Mouse (Mus musculus): ENCODE measurements around the gene Layn. TPM values are rescaled to one million over a fixed set of nuclear protein-coding genes. Genes with fewer than 3 reads are reported as not detected.

The Layn gene
- 1.3 and 1.4 TPM in 2 replicates for polyA plus RNA-seq (2016; fragmentation: Nextera tagmentation; extraction: Ambion mirVana)

DNA sequence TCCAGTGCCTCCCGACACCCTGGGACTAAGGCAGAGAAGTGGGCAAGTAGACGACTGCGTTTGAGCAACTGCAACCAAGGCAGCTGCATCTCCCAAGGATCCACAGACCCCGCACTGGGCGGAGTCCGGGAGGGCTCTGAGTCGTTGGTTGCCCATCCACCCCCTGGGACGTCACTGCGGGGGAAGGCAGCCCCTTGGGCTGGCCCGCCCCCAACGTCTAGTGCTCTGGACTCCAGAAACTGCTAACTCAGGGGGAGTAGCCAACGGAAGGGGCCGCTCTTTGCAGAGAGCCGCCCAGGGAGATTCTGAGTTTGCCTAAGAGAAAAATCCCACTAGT lies at the start of gene Layn:
TSS of gene Layn (minus strand) at position 116 of the 337 bp plus-strand sequence.
- H3K9ac ChIP-seq (replicated peaks): peak within 1 kb of the TSS; percentile 44

DNA sequence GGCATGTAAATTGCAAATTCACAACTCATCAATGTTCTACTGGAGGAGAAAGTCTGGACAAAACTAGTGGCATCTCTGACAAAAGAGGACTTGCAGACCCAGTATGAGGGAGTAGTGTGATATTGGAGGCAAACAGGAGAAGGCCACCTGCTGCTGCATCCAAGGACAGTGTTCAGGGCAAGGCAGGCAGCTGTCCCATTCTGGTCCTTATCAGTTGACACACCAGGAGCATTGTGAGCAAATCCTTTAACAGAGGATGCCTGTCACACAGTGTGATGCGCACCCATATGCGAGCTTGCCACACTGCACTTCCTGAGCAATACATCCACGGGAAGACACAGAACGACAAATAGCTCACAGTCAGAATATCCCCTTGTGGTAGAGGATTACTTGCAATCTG lies 37.9 kb upstream of the Layn start:
- H3K36me3 ChIP-seq: no peaks in the 10 kb centered on the region
- WGBS: 76% methylated on average over 4 of the region's 4 CpGs
- no peak overlapping the region for H3K27ac ChIP-seq (replicated peaks)
- no peak overlapping the region for H3K4me2 ChIP-seq (replicated peaks)
- H3K9me3 ChIP-seq: no peaks in the 10 kb centered on the region
- no peaks in the 10 kb centered on the region for H3K27me3 ChIP-seq
- ATAC-seq (ENCODE audit: low FRiP score, low read depth): no peak
- H3K4me1 ChIP-seq: no peaks in the 10 kb centered on the region
- H3K4me3 ChIP-seq: no peak overlapping the region
- H3K9ac ChIP-seq (replicated peaks): no peak overlapping the region

More for the DNA sequence above, at the start of gene Layn:
- ATAC-seq (ENCODE audit: low FRiP score, low read depth): peak; percentile 81
- Histone ChIP-seq H3K36me3 (no peaks in the 10 kb centered on the region), H3K27me3 (peaks cover 20% of the 10 kb centered on the region; the same call in 1 of the 2 replicates), H3K9me3 (no peaks in the 10 kb centered on the region), H3K4me1 (peaks cover 18% of the 10 kb centered on the region), H3K27ac (replicated peaks) (no peak within 1 kb of the TSS), H3K4me2 (replicated peaks) (peak within 1 kb of the TSS; percentile 78), H3K4me3 (peak within 1 kb of the TSS; percentile 42)
- WGBS: 0% methylated on average over 14 of the region's 14 CpGs

DNA sequence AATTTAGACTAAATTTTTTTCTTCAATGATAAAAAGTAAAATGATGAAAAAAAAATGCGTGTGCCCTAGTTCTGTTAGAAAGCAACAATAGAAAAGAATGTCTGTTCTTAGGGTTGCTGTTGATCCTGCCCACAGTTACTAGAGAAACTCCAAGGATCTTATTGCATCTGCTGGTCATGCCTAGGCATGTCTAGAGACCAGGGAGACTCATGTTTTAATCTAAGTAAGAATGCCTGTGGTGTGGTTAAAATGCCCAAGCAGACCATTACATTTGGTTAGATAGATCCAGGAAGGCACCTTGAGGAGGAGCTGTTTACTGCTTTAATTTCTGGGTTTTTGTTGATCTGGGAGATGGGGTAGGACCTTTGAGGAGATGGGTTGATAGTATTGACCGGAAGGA lies 28.9 kb upstream of the Layn start:
- peaks cover 14% of the 10 kb centered on the region for H3K4me1 ChIP-seq
- peaks cover 27% of the 10 kb centered on the region for H3K27me3 ChIP-seq
- H3K4me3 ChIP-seq: no peak overlapping the region
- H3K9ac ChIP-seq (replicated peaks): no peak overlapping the region
- no peaks in the 10 kb centered on the region for H3K9me3 ChIP-seq
- 85% methylated on average over 2 of the region's 2 CpGs for WGBS
- H3K36me3 ChIP-seq: no peaks in the 10 kb centered on the region
- H3K4me2 ChIP-seq (replicated peaks): no peak overlapping the region
- no peak overlapping the region for H3K27ac ChIP-seq (replicated peaks)
- ATAC-seq (ENCODE audit: low FRiP score, low read depth): no peak

DNA sequence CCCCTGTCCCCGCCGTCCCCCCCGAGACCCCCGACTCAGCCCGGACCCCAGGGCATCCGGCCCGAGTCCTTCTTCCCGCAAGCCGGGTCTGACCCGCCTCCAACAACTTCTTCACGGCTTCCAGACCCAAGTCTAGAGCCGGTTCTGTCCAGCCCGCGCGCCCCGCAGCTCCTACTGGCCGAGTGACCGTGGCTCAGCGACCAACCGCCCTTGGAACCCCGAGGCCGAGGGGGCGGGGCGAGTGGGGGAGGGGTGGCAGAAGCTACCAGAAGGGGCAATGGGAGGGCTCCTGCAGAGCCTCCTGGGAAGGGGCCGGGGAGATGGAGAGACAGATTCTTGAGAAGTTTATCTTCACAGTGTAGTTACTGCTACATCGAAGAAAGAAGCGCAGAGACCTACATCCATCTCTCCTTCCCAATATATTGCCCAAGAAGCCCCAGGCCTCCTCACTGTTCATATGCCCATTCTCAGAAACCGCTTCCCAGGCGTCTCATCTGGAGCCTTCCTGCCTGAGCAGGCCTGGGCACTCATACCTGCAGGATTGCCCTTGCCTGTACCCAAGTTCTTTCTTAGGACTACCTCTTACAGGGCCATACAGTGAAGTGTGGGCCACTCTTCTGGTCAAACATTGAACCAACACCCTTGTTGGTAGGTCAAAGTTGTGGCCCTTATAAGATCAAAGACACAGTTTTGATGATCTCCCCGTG lies 27.1 kb upstream of the Layn start:
- peak overlapping the region; percentile 99 for H3K4me2 ChIP-seq (replicated peaks)
- ATAC-seq (ENCODE audit: low FRiP score, low read depth): peak; percentile 68
- no peaks in the 10 kb centered on the region for H3K9me3 ChIP-seq
- no peaks in the 10 kb centered on the region for H3K36me3 ChIP-seq
- H3K4me1 ChIP-seq: peaks cover 14% of the 10 kb centered on the region
- peak overlapping the region; percentile 57 for H3K4me3 ChIP-seq
- peak overlapping the region; percentile 65 for H3K9ac ChIP-seq (replicated peaks)
- peaks cover 33% of the 10 kb centered on the region for H3K27me3 ChIP-seq
- H3K27ac ChIP-seq (replicated peaks): no peak overlapping the region
- 11% methylated on average over 30 of the region's 30 CpGs for WGBS

DNA sequence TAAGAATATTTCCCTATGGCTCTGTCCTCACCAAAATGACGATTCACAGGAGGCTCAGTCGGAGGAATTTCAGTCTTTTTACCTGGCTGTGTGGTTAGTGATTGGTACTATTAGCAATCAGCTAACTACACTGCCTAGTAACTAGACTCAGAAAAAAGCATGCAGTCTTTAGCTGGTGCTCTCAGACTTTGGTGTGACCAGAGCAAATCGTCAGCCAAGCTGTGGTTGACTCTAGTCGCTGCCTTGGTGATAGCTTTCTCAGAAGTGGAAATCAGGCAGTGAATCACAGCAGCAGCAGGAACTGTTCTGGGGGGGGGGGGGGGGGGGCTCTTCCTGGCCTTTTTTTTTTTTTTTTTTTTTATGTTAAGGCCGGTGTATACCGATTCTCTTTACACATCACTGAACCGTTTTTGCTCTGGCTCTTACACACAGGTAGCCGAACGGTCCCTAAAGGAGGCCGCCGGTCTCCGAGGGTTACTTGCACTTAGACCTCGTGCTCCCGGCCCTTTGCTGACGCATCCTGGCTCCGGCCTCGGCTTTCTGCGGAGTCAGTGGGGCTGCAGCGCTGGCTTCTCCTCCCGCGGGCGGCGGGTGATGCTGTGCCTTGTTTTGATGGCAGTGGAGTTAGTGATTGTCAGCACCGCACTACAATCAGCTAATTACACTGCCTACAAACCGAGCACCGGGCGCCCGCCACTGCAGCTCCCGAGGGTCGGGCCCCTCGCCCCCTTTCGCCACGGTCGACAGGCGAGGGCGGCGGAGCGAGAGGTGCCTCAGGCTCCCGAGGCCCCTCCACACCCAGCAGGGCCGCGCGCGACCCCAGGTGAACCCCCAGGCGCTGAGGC lies 26.3 kb upstream of the Layn start:
- peak; percentile 80 for ATAC-seq (ENCODE audit: low FRiP score, low read depth)
- 2% methylated on average over 37 of the region's 44 CpGs for WGBS
- no peak overlapping the region for H3K27ac ChIP-seq (replicated peaks)

DNA sequence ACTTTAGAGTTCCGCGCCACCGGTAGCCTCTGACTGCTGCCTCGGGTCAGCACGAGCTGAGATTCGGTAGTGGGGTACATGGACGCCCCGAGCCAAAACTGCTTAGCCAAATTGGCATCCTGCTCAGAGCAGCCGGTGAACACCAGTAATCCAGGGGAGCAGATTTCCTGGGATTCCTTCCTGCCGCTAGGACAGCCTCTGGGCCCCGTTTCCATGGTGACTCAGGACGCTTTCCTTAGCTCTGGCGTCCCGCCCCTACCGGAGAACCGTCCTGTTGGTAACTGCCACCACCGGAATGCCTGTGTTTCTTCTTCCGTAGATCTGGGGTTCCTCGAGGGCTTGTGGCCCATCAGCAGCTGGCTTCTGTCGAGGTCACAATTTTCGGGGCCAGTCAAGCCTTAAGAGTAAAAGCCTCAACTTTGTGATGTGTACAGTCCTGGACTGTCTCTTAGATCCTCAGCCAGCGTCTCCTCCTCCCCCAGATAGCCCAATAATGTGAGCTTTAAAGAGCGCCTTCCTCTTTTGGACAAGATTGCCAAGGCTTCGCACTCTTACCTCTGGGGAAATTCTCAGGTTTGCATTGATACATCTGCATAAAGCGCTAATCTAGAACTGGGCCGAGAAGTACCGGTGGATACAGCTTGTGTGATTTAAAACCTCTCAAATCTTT lies 25.0 kb upstream of the Layn start, which contains the start of gene 4833427G06Rik:
TSS of gene 4833427G06Rik (minus strand) at position 323 of the 670 bp plus-strand sequence.
- Histone ChIP-seq H3K9ac (replicated peaks) (peak within 1 kb of the TSS; percentile 20; the same call in 1 of the 2 replicates), H3K36me3 (no peaks in the 10 kb centered on the region)

More for the DNA sequence above, 26.3 kb upstream of the Layn start:
- peak overlapping the region; percentile 99 for H3K4me2 ChIP-seq (replicated peaks)
- no peaks in the 10 kb centered on the region for H3K36me3 ChIP-seq
- H3K9me3 ChIP-seq: no peaks in the 10 kb centered on the region
- H3K4me1 ChIP-seq: peaks cover 14% of the 10 kb centered on the region
- H3K4me3 ChIP-seq: peak overlapping the region; percentile 57
- peak overlapping the region; percentile 65 for H3K9ac ChIP-seq (replicated peaks)
- peaks cover 33% of the 10 kb centered on the region for H3K27me3 ChIP-seq

DNA sequence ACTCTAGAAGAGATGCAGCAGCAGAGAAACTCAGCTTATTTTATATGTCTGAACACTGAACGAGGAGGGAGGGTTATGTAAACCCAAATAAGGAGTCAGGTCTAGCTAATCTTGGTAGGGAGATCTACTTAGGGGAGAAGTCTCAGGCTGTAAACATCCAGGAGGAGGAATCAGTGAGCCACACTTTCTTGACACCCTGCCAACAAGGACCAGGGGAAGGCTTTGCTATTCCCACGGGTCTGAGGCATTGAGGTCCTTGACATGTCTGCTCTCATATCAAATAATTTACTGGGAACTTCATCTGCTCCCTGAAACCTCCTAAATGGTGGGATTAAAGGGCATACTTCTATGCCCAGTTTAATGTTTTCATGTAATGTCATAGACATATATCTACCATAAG lies 19.4 kb upstream of the Layn start:
- WGBS: 64% methylated on average over 2 of the region's 2 CpGs
- Histone ChIP-seq H3K9ac (replicated peaks) (no peak overlapping the region), H3K27ac (replicated peaks) (no peak overlapping the region), H3K4me1 (no peaks in the 10 kb centered on the region), H3K4me3 (no peak overlapping the region), H3K27me3 (peaks cover 7% of the 10 kb centered on the region; the same call in 1 of the 2 replicates), H3K36me3 (no peaks in the 10 kb centered on the region), H3K4me2 (replicated peaks) (no peak overlapping the region), H3K9me3 (no peaks in the 10 kb centered on the region)
- ATAC-seq (ENCODE audit: low FRiP score, low read depth): no peak

More for the DNA sequence above, 25.0 kb upstream of the Layn start, which contains the start of gene 4833427G06Rik:
- H3K4me3 ChIP-seq: peak within 1 kb of the TSS; percentile 57
- H3K4me1 ChIP-seq: peaks cover 14% of the 10 kb centered on the region
- no peak within 1 kb of the TSS for H3K27ac ChIP-seq (replicated peaks)
- ATAC-seq (ENCODE audit: low FRiP score, low read depth): peak; percentile 78
- peaks cover 33% of the 10 kb centered on the region for H3K27me3 ChIP-seq
- no peaks in the 10 kb centered on the region for H3K9me3 ChIP-seq
- peak within 1 kb of the TSS; percentile 99 for H3K4me2 ChIP-seq (replicated peaks)
- WGBS: 8% methylated on average over 27 of the region's 27 CpGs

DNA sequence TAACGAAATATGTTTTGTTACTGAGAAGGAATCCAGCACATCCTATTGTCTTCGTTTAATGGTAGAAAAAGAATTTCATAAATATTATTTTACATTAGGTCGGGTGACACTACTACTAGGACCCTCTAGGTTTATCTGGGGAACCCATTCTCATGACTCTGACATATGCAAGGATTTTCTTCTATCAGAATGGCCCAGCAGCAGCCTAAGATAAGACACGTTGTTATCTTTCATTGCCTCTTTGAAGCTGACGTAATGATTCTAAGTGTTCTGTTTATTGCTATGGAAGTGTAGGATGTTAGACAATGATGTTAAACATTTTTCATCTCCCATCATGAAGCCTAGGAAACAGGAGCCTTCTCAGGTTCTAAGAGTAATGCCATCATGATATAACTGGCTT lies 16.8 kb upstream of the Layn start:
- H3K27ac ChIP-seq (replicated peaks): no peak overlapping the region
- no peak for ATAC-seq (ENCODE audit: low FRiP score, low read depth)
- WGBS: 80% methylated on average over 5 of the region's 5 CpGs
- H3K4me3 ChIP-seq: no peak overlapping the region
- no peaks in the 10 kb centered on the region for H3K27me3 ChIP-seq
- H3K4me1 ChIP-seq: no peaks in the 10 kb centered on the region
- H3K36me3 ChIP-seq: no peaks in the 10 kb centered on the region
- H3K9me3 ChIP-seq: no peaks in the 10 kb centered on the region
- no peak overlapping the region for H3K4me2 ChIP-seq (replicated peaks)
- H3K9ac ChIP-seq (replicated peaks): no peak overlapping the region

DNA sequence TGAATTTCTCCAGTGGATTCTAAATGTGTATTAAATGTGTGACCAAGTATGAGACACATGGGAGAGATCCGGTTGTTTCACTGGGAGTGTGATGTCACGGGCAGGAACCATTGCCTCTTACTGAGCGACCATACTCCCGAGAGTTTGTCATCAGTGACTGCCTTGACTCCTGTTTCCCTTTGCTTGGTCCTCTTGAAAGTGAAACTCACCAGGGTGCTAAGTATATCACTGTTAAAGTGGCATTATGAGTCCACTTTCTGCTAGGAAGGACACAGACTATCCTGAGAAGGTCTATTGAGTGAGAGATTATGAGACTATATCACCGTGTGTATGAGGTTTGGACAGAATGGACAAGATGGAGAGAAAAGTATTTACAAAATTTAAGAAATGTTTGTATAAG lies 4.7 kb upstream of the Layn start:
- Histone ChIP-seq H3K36me3 (no peaks in the 10 kb centered on the region), H3K27me3 (peaks cover 4% of the 10 kb centered on the region; the same call in 1 of the 2 replicates), H3K27ac (replicated peaks) (no peak overlapping the region), H3K4me3 (no peak overlapping the region), H3K9ac (replicated peaks) (no peak overlapping the region), H3K4me1 (peaks cover 7% of the 10 kb centered on the region), H3K4me2 (replicated peaks) (no peak overlapping the region), H3K9me3 (no peaks in the 10 kb centered on the region)
- ATAC-seq (ENCODE audit: low FRiP score, low read depth): no peak
- WGBS: 82% methylated on average over 5 of the region's 5 CpGs

DNA sequence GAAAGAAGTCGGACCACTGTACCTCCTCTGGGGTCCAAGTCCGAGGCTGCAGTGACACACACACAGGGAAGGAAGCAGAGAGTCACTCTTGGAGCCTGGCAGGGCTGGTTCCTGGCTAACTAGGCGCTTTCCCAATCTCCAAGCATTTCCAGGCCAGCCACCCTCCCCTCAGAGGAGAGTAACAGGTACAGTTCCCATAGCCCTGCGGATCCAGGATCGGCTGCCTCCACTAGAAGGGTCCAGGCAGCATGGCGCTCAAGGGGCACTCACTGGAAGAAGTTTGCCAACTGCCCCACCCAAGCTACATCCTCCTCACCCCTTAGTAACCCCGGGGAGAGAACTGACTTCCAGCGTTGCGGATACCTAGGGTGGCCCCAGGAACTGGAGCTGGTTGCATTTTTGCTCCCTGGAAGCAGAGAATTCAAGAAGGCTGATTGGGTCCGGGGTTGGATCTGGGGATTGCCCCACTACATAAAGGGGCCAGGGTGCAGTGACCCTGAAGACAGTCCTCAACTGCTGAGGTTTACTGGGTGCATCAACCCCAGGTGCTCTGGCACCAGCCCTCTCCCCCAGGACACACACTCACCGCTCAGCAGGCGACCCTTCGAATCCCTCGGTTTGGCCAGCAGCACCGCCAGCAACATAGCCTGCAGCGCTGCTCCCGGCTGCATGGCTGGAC lies 455 bp downstream of the Layn start:
- Histone ChIP-seq H3K27ac (replicated peaks) (no peak overlapping the region), H3K4me2 (replicated peaks) (peak overlapping the region; percentile 78), H3K36me3 (no peaks in the 10 kb centered on the region), H3K9me3 (no peaks in the 10 kb centered on the region), H3K27me3 (peaks cover 20% of the 10 kb centered on the region; the same call in 1 of the 2 replicates), H3K4me3 (peak overlapping the region; percentile 42), H3K4me1 (peaks cover 18% of the 10 kb centered on the region), H3K9ac (replicated peaks) (peak overlapping the region; percentile 44)
- ATAC-seq (ENCODE audit: low FRiP score, low read depth): no peak; the same call in 1 of the 2 replicates
- WGBS: under 1% methylated on average over 17 of the region's 17 CpGs

DNA sequence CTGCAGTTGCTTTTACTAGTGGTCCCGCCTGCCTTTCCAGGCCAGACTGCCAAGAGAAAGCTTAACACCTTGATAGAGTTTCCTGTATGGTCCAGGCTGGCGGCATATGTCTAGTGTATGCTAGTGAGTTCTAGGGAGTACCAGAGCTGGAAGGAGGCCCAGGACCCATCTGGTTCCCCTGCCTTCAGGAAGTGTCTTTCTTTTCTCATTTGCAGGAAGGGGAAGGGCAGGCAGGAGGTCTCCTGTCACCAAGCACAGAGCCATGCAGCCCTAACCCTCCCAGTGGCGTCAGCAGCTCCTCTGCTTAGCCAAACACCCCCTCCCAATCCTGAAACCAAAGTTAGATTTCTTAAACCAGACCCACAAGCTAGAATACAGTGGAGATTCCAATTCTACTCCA lies 1.1 kb downstream of the Layn start:
- WGBS: 32% methylated on average over 3 of the region's 3 CpGs
- H3K27ac ChIP-seq (replicated peaks): no peak overlapping the region
- no peak overlapping the region for H3K9ac ChIP-seq (replicated peaks)

More for the DNA sequence above, 1.1 kb downstream of the Layn start:
- peak overlapping the region; percentile 78 for H3K4me2 ChIP-seq (replicated peaks)
- no peaks in the 10 kb centered on the region for H3K9me3 ChIP-seq
- peaks cover 18% of the 10 kb centered on the region for H3K4me1 ChIP-seq
- peaks cover 20% of the 10 kb centered on the region; the same call in 1 of the 2 replicates for H3K27me3 ChIP-seq
- peak overlapping the region; percentile 42 for H3K4me3 ChIP-seq
- no peak for ATAC-seq (ENCODE audit: low FRiP score, low read depth)
- H3K36me3 ChIP-seq: no peaks in the 10 kb centered on the region

Data from midbrain, embryonic 12.5 days (tissue).